Mouse (Mus musculus): ENCODE measurements around the gene Dennd2a.

DNA sequence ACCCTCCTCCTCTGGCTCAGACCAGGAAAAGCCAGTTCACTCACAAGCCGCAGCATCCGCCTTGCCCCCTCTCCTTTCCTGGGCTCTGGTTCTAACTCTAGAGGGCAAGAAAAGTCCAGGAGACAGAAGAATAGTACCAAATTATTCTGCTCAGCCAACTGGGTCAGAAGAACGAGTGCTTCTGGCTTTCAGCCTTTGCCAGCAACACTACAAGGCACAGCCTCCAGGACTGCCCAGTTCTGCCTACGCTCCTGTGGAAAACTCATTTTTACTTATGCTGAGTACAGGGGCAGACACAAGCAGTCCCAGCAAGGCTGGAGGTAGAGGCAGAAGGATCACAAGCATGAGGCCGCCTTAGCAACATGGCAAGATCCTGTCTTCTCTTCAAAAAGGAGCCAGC, 9.6 kb downstream of the Dennd2a start:
- no peak for TF ChIP-seq CTCF (IDR thresholded peaks at IDR 0.05; ENCODE audit: low read depth, low read length)
- TF ChIP-seq POLR2A (IDR thresholded peaks at IDR 0.05; ENCODE audit: borderline replicate concordance, low read depth, low read length): no peak
